Mouse (Mus musculus) spleen, adult 2 months (tissue): ENCODE measurements around the gene Arid1b. TPM values are rescaled to one million over a fixed set of nuclear protein-coding genes. Genes with fewer than 3 reads are reported as not detected.

ENCODE experiments used
- DNase-seq, 2 experiments: peaks; one replicate each; pipeline versions ENCODE4 v3.0.0 to v3.0.0-alpha.2; 2012 to 2021; ENCODE audit warnings: low spot score in 2 of 2, low read depth in 1 of 2
- H3K27ac ChIP-seq: fragments of 200-500 bp; 2 replicates; pipeline ENCODE4 v1.5.1; 2012; ENCODE audit warnings: low read length, inconsistent platforms; ENCODE audit not compliant: insufficient read depth
- H3K27me3 ChIP-seq: fragments of 200-500 bp; 2 replicates; pipeline ENCODE4 v1.6.1; 2012; ENCODE audit warnings: mild to moderate bottlenecking, moderate library complexity, low read length, inconsistent platforms; ENCODE audit not compliant: control insufficient read depth, insufficient read depth
- H3K36me3 ChIP-seq: fragments of 200-500 bp; 2 replicates; pipeline ENCODE4 v1.6.1; 2012; ENCODE audit warnings: mild to moderate bottlenecking, low read length, inconsistent platforms; ENCODE audit not compliant: control insufficient read depth, insufficient read depth
- H3K4me1 ChIP-seq: fragments of 200-500 bp; 2 replicates; pipeline ENCODE4 v1.6.1; 2011; ENCODE audit warnings: inconsistent platforms; ENCODE audit not compliant: control insufficient read depth, insufficient read depth, insufficient read length
- H3K4me3 ChIP-seq: fragments of 200-500 bp; 2 replicates; pipeline ENCODE4 v1.5.1; 2011; ENCODE audit warnings: mild to moderate bottlenecking, inconsistent platforms; ENCODE audit not compliant: insufficient read depth, insufficient read length; ENCODE audit errors: extremely low read depth
- CTCF ChIP-seq: fragments of 200-500 bp; IDR thresholded peaks from 2 replicates; pipeline ENCODE4 v1.5.1; 2011; ENCODE audit warnings: mild to moderate bottlenecking, inconsistent platforms; ENCODE audit not compliant: insufficient read depth, insufficient read length, insufficient replicate concordance; ENCODE audit errors: extremely low read depth
- POLR2A ChIP-seq: fragments of 200-500 bp; IDR thresholded peaks from 2 replicates; pipeline ENCODE4 v1.6.1; 2011; ENCODE audit warnings: low read depth, low read length, inconsistent platforms
- WGBS: fragments of 180-500 bp; shearing (Covaris S2); methylation state at CpG from one replicate; pipeline ENCODE4 v1.1.7; 2018; 5-methylcytosine and 5-hydroxymethylcytosine counted together
- polyA plus RNA-seq: library from polyadenylated mRNA; depleted of rRNA; stranded (reverse); fragments of >200 nt; gene quantifications from 2 replicates; pipeline ENCODE4 v1.2.3, GENCODE M21; 2012

The Arid1b gene
- polyA plus RNA-seq, 1 experiment, result 53.5 TPM

GRCm38 (mm10) chr17:5025400-5025799, 31.3 kb downstream of the Arid1b start:
- H3K27me3 ChIP-seq, result no peaks in the 10 kb centered on the region
- H3K27ac ChIP-seq, result no peak overlapping the region
- peaks cover 14% of the 10 kb centered on the region; the same call in 1 of the 2 replicates for H3K4me1 ChIP-seq
- H3K4me3 ChIP-seq, result no peak overlapping the region
- 90% methylated on average over 1 of the region's 1 CpGs for WGBS
- no peaks in the 10 kb centered on the region for H3K36me3 ChIP-seq
- TF ChIP-seq POLR2A, result no peak
- no peak for TF ChIP-seq CTCF
- DNase-seq, result no peak

DNA sequence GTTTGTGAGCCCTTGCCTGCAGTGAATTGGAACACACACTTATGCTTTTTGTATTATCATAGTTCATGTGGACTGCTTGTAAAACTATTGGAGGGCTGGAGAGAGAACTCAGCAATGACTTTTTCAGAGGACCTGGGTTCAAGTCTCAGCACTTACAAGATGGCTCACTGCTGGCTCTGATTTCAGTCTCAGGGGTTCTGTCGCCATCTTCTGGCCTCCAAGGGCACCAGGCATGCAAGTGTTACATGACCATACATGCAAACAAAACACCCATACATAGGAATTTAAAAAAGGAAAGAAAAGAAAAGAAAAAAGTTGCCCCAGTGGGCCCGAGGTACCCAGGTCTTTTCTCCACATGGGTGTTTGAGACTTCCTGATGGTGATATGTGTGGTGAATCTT, 32.4 kb downstream of the Arid1b start:
- DNase-seq, result no peak
- H3K4me3 ChIP-seq, result no peak overlapping the region
- no peaks in the 10 kb centered on the region for H3K36me3 ChIP-seq
- peak; percentile 22; the same call in 1 of the 2 replicates for TF ChIP-seq CTCF
- no peak for TF ChIP-seq POLR2A
- WGBS, result 77% methylated on average over 2 of the region's 2 CpGs
- H3K27me3 ChIP-seq, result no peaks in the 10 kb centered on the region
- no peak overlapping the region for H3K27ac ChIP-seq
- peaks cover 15% of the 10 kb centered on the region; the same call in 1 of the 2 replicates for H3K4me1 ChIP-seq

- Histone ChIP-seq H3K36me3 (no peaks in the 10 kb centered on the region), H3K4me1 (peaks cover 10% of the 10 kb centered on the region; the same call in 1 of the 2 replicates), H3K27ac (no peak overlapping the region), H3K4me3 (no peak overlapping the region), H3K27me3 (no peaks in the 10 kb centered on the region)
- no peak for TF ChIP-seq POLR2A
- TF ChIP-seq CTCF, result no peak
- DNase-seq, result no peak
- WGBS, result 89% methylated on average over 4 of the region's 4 CpGs
Measured at GRCm38 (mm10) chr17:5029148-5029547, 35.0 kb downstream of the Arid1b start.

GRCm38 (mm10) chr17:5030290-5030689, 36.2 kb downstream of the Arid1b start:
- H3K4me3 ChIP-seq, result no peak overlapping the region
- TF ChIP-seq POLR2A (no peak), CTCF (no peak)
- no peak for DNase-seq
- peaks cover 7% of the 10 kb centered on the region; the same call in 1 of the 2 replicates for H3K4me1 ChIP-seq
- H3K27me3 ChIP-seq, result no peaks in the 10 kb centered on the region
- 89% methylated on average over 2 of the region's 2 CpGs for WGBS
- H3K36me3 ChIP-seq, result no peaks in the 10 kb centered on the region
- no peak overlapping the region for H3K27ac ChIP-seq

DNA sequence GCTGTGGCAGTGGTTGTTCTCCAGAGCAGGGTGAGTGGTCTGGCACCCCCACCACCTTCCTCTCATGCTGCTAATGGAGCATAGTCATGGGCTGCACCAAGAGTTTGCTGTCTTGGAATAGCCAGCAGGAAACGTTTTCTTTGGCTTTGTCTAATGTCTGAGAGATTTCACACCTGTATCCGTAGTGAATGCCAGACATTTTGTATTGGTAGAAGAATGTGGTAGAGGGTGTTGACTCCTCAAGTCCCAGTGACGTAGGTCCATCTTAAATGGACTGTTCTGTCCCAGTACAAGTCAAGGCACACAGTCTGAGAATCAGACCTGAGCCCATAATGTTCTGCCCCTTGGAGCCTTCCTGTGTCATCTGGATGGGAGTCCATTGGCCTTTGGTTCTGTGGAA, 39.2 kb downstream of the Arid1b start:
- Histone ChIP-seq H3K4me1 (peaks cover 9% of the 10 kb centered on the region; the same call in 1 of the 2 replicates), H3K36me3 (no peaks in the 10 kb centered on the region), H3K4me3 (no peak overlapping the region), H3K27me3 (no peaks in the 10 kb centered on the region), H3K27ac (no peak overlapping the region)
- DNase-seq, result no peak
- 82% methylated on average over 3 of the region's 3 CpGs for WGBS
- no peak for TF ChIP-seq POLR2A

DNA sequence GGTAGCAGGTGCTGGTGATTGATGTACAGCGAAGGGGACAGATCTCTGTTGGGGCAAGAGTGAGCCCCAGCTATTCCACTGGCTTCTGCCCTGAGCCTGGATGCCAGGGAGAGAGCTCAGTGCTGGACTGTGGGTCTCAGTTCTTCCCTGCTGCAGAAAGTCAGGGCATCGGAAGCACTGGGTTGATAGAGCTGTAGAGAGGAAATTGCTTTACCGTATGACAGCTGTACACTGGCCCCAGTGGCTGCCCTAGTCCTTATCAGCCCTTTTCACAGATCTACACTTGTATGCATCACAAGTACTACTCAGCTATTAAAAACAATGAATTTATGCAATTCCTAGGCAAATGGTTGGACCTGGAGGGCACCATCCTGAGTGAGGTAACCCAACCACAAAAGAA, 40.1 kb downstream of the Arid1b start:
- no peak overlapping the region for H3K4me3 ChIP-seq
- DNase-seq, result no peak
- 55% methylated on average over 3 of the region's 3 CpGs for WGBS
- peaks cover 9% of the 10 kb centered on the region; the same call in 1 of the 2 replicates for H3K4me1 ChIP-seq
- H3K27me3 ChIP-seq, result no peaks in the 10 kb centered on the region
- TF ChIP-seq POLR2A (no peak), CTCF (no peak)
- H3K36me3 ChIP-seq, result no peaks in the 10 kb centered on the region
- H3K27ac ChIP-seq, result no peak overlapping the region

- no peaks in the 10 kb centered on the region for H3K27me3 ChIP-seq
- WGBS, result 52% methylated on average over 2 of the region's 2 CpGs
- no peak for DNase-seq
- H3K27ac ChIP-seq, result no peak overlapping the region
- no peak for TF ChIP-seq CTCF
- TF ChIP-seq POLR2A, result no peak
- peaks cover 3% of the 10 kb centered on the region; the same call in 1 of the 2 replicates for H3K4me1 ChIP-seq
- peaks cover 2% of the 10 kb centered on the region for H3K36me3 ChIP-seq
- H3K4me3 ChIP-seq, result no peak overlapping the region
Measured at GRCm38 (mm10) chr17:5036200-5036835, 42.2 kb downstream of the Arid1b start.
